Mouse (Mus musculus) testis, adult 2 months (tissue): ENCODE measurements around the gene Hoxb7.

Experiments
- CTCF ChIP-seq: fragments of 200-500 bp; IDR thresholded peaks from 2 replicates; pipeline ENCODE4 v1.5.1; 2012; ENCODE audit warnings: low read depth, mild to moderate bottlenecking, inconsistent platforms, low read length, moderate library complexity; ENCODE audit not compliant: control insufficient read depth, insufficient read depth, insufficient replicate concordance
- POLR2A ChIP-seq: fragments of 200-500 bp; IDR thresholded peaks from 2 replicates; pipeline ENCODE4 v1.6.1; 2012; ENCODE audit warnings: low read depth, mild to moderate bottlenecking, inconsistent platforms, low read length, moderate library complexity; ENCODE audit not compliant: control insufficient read depth

DNA sequence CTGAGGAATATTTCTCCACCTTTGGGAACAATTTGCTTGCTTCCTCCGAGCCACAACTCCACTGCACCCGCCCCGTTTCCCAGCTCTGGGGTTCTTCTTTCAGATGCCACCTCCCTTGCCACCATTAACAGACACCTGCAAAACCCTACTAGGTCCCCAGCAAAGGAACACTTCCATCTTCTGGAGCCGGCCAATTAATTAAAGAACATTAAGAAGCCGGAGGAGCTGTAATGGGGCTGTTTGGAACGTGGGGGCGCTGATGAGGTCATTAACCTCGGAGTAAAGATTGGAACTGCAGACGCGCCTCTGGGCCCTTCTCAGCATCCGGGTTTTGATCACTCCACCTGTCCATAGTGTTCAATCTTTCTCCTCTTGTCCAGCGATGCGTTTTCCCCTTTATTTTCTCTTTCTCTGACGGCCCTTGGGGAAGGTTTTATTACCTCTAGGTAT, 30.4 kb upstream of the Hoxb7 start:
- TF ChIP-seq POLR2A (no peak), CTCF (no peak)
